Mouse (Mus musculus) layer of hippocampus, postnatal 36 days (tissue): ENCODE results near the gene Pdgfb. TPM values are rescaled to one million over a fixed set of nuclear protein-coding genes. Genes with fewer than 3 reads are reported as not detected.
A peak's percentile ranks its signal among the peaks of the same experiment; 100 is the strongest.

ENCODE experiments used
- DNase-seq, 2 experiments: peaks; one replicate each; pipeline ENCODE4 v3.0.0; 2022
- total RNA-seq, 2 experiments: library from RNA; stranded (reverse); gene quantifications; 2 replicates each; pipeline ENCODE4 v1.2.3; 2021

Gene Pdgfb
- total RNA-seq, 2 experiments from 2014 or later, result 27.3 to 27.6 TPM

DNA sequence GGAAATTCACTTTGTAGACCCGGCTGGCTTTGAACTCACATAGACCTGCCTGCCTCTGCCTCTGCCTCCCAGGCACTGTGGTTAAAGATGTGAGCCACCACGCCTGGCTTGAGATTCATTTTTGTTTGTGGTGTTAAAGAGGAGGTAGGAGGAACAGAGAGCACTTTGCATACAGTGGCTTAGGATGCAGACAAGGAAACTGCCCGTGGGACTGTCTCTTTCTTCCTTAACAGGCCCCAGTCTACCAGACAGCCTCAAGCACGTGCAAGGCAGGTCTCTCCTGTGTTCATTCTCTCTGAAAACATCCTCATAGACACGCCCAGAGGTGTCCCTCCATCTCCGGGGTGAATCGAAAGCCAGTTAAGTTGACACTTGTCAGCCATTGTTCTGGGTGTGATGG, 19.6 kb upstream of the Pdgfb start:
- no peak for DNase-seq

DNA sequence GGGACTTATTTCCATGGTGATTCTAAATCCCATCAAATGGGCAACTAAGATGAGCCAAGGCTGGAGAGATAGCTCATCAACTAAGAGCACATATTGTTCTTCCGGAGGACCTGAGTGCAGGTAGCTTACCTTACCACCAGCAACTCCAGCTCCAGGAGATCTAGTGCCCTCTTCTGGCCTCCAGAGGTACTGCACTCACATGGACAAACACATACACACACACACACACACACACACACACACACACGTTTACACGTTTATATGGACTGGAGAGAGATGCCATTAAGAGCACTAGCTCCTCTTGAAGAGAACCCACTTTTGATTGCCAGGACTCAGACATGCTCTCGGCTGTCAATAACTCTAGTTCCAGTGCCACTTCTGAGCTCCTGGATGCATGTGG, 16.4 kb upstream of the Pdgfb start:
- no peak for DNase-seq

DNA sequence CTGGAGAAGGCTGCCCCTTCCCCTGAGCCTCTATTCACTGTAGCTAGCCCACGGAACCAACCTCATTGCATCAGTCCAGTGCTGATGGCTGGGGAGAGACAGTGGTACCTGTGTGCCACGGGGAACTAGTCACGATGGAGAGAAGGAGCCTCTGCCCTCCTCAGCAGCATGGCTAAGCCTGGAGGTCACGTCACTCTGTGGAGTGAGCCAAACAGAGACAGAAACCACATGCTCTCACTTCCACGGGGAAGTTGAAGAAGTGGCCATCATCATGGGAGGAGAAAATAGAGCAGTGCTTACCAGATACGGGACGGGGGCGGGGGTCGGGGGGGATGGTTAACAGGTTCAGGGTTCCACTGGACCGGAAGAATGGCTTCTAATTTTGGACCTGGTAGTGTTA, 15.6 kb upstream of the Pdgfb start:
- no peak for DNase-seq

DNA sequence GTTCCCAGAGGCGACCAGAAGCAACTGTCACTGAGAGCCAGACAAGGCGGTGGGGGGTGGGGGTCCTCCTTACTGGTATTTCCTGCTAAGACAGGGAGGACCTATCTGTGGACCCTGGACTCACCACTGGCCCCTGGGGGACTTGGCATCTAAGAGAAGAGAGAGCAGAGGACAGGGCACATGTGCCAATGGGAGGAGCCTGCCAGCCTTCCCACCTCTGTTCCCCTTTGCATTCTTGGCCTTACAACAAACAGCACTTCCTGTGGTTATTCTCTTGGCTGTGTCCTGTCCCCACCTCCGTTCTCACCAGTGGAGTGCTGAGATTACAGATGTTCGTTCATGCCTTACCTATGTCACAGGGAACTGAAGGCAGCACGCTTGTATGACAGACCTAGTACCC, 14.1 kb upstream of the Pdgfb start:
- DNase-seq, result no peak

DNA sequence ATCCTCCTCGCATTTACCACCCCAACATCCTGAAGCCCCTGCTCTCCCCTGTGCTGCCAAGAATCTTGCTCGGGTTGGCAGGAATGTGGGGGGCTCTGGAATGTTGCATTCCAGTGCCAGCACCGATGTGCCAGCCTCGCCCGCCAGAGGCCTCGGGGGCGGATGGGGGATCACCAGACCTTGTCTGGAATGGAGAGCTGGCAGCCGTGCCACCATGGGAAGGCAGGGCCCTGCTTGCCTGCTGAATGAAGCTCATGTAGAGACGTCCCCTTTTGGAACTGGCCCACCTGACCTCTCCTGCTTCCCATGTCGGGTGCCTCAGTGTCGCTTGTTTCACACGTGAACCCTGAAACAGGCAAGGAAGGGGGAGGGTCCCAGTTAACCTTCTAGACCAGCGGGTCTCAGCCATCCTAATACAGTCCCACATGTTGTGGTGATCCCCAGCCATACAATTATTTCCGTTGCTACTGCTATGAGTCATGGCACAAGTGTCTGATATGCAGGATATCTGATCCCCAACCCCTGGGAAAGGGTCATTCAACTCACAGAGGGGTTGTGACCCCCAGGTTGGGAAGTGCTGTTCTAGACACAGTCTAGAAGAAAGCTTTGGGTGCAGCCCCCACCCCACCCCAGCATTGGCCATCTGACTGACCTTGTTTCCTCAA, 12.0 kb upstream of the Pdgfb start:
- peak in 1 of 2 experiments; percentile 29 for DNase-seq

DNA sequence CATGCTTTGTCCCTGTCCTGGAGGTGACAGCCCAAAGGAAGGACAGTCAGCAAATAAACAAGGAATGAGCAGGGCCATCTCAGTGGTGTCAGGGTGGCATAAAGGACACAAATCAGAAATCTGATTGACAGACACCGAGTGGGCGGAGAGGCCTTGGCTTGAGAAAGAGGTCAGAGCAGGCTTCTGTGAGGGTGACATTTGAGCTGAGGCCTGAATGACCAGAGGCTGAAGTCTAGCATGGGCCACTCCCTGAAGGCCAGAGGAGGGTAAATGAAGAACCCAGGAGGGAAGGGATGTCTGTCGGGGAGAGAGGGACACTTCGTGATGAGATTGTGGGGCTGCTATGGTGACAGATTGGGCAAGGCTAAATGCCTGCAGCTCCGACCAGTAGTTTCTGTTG, 11.3 kb upstream of the Pdgfb start:
- DNase-seq, result no peak

DNA sequence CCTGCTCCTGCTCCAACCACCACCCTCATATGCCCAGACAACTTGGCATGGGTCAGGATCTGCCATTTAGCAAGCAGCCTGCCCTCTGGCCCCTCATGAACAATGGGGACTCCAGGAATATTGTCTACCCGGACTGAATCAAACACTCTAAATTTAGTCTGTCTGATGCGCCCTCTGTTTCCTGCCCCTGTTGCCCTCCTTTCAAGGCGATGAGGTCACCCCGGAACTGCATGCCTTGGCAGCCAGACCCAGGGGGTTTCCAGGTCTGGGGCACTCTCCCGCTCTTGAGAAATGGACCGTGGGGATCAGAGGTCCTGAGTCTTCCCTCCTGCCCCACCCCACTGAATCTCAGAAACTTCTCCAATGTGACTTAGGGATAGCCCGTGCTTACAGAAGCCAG, 10.8 kb upstream of the Pdgfb start:
- DNase-seq, result no peak

DNA sequence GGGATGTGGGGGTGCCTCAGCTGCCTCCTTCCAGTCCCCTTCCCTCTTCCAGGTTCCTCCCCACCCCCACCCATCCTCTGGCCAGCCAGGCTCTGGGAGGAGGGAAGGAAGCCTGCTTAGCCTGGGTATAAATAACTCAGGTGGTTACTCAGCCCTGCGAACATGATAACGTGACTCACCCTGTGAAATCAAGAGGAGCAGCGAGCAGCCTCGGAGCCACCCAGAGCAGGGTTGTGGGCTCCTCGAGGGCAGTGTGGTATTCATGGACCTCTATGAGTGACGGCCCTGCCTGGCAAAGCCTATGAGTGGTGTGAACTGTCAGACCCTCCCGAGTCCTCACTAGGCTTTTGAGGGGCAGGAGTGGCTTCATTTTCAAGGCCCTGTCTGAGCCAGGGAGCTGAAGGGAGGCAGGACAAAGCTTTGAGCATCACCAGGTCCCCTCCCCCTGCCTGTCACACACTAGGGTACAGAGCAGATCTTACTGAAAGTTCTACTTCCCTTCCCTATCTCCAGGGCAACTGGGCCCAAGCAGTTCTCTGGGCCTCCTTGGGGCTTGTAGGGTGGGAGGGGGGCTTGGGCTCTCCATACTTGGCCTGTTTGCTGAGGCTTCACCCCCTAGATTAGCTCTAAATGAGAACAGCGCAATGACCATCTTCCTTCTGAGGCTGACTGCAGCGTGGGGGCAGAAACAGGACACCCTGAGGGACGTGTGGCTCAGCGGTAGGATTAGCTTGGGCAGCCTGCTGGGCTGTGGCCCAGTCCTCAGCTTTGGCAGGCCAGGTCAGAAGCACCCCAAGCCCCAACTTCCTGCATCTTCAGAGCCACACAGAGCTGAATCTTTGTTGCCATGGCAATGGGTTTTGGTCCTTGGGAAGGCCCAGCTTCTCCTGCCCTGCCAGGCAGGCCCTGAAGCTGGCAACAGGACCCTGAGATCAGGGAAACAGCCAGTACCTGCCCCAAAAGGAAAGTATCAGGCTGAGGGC, 9.8 kb upstream of the Pdgfb start:
- DNase-seq, result no peak

DNA sequence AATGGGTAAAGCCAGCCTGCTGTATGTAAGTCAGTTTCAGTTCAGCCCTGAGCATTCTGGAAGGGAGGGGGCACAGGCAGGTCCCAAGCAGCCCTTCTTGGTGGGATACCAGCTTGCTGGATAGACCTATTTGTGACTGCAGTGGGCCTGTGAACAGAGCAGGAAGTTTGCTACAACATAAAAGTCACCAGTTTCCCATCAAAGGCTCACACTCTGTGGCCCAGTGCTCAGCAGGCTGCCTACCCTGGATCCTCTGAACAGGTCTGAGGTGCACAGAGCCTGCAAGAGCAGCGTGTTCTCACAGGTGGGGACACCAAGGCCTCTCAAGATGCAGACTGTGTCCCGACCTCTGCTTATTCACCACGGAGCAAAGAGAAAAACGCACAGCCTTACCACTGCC, 5.7 kb upstream of the Pdgfb start:
- DNase-seq, result no peak

DNA sequence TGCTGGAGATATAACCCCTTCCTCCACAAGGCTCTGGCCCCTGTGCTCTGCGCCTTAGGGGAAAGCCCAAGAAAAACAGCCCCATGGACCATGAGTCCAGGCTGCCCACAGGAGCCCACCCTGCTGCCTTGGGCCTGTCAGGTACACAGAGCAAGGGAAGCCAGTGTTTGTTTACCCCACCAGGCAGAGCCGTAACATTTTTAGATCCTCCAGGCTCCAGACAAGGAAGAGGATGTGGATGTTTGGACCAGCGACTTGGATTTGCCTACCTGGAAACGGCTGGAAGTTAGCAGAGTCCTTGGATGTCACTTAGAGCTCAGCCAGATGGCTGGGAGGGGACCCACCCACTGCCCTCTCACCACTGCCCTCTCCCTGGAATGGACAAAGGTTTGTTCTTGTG, 4.8 kb upstream of the Pdgfb start:
- no peak for DNase-seq

DNA sequence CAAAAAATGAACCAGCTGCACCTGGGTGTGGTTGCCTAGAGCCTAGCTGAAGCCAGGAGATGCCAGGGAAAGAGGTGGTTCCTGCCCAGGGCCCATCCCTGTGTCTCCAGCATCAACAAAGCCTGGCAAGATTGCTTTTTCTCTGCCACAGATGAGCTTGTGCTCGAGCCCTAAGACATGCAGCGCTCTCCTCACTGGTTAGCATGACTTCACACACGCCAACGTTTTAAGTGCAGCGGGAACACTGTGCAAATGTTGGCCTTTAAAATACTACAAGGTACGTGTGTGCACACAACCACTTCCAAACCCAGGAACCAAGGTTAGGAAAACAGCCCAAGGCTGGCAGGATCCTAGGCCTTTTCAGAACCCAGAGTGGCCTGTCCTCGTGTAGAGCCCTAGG, 4.4 kb upstream of the Pdgfb start:
- DNase-seq, result no peak

DNA sequence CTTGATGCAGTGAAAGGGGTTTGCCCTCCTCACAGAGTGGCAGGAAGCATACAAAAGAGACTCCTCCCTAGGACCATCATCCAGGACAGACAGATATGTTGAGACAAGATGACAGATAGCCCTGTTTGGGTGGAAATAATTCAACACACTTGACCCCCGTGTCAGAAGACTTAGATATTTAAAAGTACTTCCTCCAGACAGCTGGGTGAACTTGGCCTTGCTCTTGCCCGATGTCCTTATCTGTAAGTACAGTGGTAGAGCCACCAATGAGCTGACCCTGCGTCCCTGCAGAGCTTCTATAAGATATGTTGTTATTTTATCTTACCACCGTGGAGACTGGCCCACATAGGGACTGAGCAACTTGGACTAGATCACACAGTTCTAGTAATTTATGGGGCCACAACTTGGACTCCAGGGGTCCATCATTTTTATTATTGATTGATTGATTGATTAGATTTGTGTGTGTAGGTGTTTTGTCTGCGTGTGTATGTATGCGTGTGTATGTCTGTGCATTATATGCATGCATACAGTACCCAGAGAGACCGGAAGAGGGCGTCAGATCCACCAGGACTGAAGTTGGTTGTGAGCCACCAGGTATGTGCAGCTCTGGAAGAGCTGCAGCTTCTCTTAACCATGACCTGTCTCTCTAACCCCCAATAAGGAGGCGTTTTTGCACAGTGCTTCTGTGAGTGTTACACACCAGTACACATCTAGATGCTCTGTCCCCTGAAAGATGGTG, 2.0 kb upstream of the Pdgfb start:
- DNase-seq, result no peak

DNA sequence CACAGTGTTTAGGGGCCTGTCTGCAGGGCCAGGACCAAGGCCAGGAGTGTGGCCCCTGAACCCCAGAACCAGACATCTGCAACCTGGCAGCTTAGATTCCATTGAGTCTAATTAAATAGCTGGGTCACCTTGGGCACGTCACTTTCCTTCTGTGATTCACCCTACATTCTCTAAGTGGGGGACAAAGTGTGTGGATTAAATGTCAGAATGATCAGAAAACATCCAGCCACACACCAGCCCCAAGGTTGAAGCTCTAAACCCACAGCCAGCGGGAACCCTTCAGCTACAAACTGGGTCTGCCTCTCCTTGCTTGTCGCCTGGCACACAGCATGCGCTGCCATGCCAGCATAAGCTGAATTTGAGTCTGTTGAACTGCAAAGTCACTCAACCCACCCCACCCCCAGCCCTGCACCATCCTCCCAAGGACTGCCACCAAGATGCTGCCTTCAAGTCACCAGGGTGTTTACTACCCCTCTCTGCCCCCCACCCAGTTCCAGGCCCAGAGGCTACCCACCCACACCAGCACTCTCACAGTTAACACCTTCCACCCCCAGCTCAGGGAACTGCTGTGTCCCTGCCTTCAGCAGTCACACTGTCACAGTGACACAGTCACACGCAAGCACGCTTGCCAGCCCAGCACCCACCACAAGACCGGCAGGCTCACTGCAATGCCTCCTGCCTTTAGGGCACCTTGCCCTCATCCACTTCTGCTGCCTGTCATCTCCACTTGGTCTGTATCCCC, 605 bp upstream of the Pdgfb start:
- peak; percentile 61 for DNase-seq

DNA sequence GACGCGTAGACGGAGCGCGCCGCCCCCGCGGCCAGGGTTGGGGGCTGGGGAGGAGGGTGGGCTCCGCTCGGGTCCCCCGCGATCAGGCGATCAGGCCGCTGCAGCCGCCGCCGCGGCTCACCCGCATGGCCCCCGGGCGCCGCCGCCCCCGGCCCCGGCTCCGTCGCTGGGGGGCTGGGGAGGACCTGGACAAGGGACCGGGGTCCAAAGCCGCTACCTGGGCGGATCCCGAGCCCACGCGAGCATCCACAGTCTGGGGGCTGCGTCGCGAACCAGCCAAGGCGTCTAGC, 801 bp downstream of the Pdgfb start:
- DNase-seq, result no peak

DNA sequence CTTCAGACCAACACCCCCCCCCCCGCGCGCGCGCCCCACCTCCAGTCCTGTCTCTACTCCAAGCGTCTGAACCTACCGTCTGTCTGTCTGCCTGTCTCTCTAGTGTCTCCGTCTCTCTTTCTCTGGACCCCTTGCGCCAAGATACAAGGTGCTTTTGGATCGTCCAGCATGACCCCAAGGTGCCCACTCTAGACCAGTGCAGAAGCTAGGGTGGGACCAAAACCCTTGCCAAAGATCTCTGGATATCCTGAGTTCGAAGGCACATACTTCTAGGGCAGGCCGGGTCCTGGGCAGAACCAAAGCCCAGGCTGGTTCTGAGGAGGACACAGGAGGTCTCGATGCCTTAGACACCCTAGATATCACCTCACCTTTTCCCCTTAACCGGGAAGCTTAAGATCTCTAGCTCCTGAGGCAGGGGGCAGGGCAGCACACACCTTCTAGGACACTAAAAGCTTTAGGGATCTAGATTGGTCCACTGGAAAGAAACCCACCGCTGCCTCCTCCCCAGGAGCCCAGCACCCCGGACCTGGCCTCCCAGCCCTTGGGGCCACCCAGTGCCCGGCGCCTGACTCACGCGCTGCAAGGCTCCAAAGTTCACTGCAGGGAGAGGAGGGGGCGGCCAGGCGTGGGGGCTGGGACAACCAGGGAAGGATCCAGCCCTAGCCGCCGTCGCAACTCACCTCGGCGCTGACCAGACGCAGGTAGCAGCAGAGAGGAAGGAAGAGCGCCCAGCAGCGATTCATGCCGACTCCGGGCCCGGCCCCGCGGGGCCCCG, 1.3 kb downstream of the Pdgfb start:
- DNase-seq, result no peak

DNA sequence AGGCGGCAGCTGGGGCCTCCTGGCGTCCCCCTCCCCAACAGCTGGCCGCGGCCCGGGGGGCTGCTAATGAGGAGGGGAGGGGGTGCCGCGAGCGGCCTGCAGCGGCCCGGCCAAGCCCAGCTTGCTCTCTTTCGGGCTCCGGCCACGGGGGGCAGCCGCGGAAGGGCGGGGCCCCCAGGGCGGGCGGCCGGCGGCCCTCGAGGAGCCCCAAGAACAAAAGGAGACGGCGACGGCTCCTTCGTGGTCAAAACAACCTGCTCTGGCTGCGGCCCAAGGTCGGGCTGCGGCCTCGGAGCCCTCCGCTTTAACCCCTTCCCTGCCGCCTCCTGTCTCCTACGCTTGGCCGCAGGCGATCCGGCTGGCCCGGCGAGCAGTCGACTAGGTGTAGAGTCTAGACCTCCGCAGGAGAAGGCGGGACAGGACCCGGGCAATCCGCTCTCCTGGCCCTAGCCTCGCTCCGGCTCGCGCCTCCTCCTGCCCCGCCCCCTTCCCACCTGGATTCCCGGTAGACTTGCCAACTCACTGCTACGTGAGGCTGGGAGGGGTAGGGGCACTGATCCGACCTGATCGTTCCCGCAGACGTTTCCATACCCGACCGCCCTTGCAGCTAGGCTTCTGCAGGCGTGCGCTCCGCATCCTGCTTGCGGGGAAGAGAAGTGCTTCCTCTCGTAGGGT, 2.1 kb downstream of the Pdgfb start:
- DNase-seq, result peak; percentile 67 to 70

DNA sequence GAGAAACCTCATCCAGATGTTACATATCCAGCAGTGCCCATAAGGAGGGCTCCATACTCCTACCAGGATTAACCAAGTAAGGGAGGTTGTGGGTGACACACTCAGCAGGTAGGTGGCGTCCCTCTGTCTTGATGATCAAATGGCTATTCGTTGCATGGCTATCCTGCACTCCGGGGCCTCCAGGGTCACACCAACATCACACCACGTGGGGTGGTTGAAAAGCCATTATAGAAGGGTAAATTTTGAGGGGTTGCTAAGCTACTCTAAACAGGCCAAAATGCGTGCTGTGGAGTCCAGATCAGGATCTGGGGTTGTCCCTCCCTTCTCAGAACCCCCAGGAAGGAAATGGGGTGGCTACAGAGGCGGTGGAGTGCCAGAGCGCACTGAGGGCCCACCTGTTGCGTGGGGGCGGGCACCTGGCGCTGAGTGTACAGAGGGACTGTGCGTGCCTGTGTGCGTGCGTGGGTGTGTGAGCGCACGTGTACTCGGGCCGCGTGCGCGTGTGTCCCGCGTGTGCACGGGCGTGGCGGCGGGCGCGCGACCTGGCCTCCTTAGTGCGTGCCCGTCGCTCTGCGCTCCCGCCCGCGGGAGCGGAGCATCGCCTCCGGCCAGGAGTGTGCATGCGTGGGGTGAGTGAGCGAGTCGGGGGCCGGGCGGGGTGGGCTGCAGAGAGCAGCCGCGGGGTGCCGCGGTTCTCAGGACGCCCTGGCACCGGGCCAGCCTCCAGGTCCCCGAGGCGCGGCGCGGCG, 2.8 kb downstream of the Pdgfb start:
- peak; percentile 76 to 82 for DNase-seq

DNA sequence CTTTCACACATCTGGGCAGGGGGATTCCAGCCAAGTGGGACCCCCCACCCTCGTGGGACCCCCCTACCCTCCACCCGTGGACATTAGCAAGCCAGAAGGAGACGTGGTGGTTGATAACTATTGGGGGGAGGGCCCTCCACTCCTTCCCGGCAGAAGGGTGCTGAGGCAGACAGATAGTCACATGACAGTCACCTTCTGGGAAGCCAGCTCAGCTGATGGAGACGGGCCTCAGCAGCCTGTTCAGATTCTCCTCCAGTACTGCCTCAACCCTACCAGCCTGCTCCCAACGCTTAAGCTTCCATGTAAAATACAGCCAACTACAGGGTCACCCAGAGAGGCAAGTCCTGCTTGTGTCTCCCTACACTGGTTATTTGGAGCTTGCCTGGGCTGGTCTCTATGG, 3.6 kb downstream of the Pdgfb start:
- peak; percentile 36 to 45 for DNase-seq

DNA sequence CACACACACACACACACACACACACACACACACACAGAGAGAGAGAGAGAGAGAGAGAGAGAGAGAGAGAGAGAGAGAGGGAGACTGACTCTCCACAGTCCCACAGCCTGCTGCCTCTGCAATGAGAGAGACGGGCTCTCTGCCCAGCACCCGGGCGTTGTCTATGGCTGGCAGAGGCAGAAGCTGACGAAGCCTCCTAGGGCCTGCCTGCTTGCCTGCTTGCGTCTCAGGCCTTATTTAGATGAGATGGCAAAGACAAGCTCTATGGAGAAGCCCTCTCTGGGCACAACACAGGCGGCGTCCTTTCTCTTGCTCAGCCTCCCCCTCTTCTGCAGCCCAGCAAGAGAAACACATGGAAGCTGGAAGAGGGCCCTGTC, 4.6 kb downstream of the Pdgfb start:
- DNase-seq, result peak; percentile 61 to 68

DNA sequence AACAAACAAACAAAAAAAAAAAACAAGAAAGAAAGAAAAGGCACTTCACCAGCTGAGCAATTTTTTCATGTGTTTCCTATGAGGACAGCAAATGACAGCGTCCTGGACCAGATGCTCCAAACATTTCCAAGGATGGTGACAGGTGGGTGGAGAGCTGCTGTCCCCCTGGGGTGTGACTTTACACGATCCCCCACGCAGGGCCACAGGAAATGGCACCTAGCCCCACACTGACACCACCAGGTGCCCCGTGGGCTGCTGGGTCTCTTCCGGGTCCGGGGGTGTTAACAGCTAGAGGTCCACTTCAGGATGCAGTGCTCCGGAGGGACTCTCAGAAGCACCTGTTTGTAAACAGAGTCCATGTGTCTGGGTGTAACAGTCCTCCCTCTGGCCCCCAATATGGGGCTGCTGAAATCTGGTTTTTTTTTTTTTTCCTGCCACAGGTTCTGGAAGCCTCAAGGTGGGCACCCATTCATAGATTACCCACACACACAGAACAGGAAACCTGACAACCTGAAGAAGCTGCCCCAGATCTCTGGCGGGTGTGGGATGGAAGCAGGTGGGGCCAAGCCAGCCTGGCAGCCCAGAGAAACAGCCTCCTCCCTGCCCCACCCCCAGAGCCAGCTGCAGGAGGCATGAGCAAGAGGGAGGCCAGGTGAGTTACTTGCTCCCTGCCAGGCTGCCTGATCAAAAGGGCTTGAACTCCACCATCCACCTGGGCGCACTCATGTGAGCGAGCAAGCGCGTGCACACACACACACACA, 5.2 kb downstream of the Pdgfb start:
- no peak for DNase-seq
